Mouse (Mus musculus) midbrain, embryonic 15.5 days (tissue): ENCODE results near the gene D430041D05Rik. TPM values are rescaled to one million over a fixed set of nuclear protein-coding genes. Genes with fewer than 3 reads are reported as not detected.
A peak's percentile ranks its signal among the peaks of the same experiment; 100 is the strongest.

ENCODE experiments used
- ATAC-seq: fragments of 200-750 bp; cut with Nextera tagmentation; replicated peaks from 2 replicates; pipeline ENCODE4 v1.8.0; 2017; ENCODE audit warnings: moderate TSS enrichment
- H3K27ac ChIP-seq: fragments of 300-500 bp; sonication (generic); 2 replicates; pipeline ENCODE4 v1.5.1; 2015; ENCODE audit warnings: mild to moderate bottlenecking, inconsistent platforms
- H3K27me3 ChIP-seq: fragments of 300-500 bp; sonication (generic); replicated peaks from 2 replicates; pipeline ENCODE4 v1.6.1; 2015; ENCODE audit warnings: inconsistent platforms
- H3K36me3 ChIP-seq: fragments of 300-500 bp; sonication (generic); replicated peaks from 2 replicates; pipeline ENCODE4 v1.6.1; 2015; ENCODE audit warnings: inconsistent platforms
- H3K4me1 ChIP-seq: fragments of 300-500 bp; sonication (generic); 2 replicates; pipeline ENCODE4 v1.6.1; 2015; ENCODE audit warnings: inconsistent platforms
- H3K4me2 ChIP-seq: fragments of 300-500 bp; sonication (generic); 2 replicates; pipeline ENCODE4 v1.6.1; 2015; ENCODE audit warnings: inconsistent platforms, mild to moderate bottlenecking, moderate library complexity
- H3K4me3 ChIP-seq: fragments of 300-500 bp; sonication (generic); 2 replicates; pipeline ENCODE4 v1.5.1; 2015; ENCODE audit warnings: mild to moderate bottlenecking, inconsistent platforms
- H3K9ac ChIP-seq: fragments of 300-500 bp; sonication (generic); 2 replicates; pipeline ENCODE4 v1.6.1; 2015; ENCODE audit warnings: mild to moderate bottlenecking, inconsistent platforms
- H3K9me3 ChIP-seq: fragments of 300-500 bp; sonication (generic); 2 replicates; pipeline ENCODE4 v1.6.1; 2016; ENCODE audit warnings: inconsistent platforms
- WGBS: fragments of 180-500 bp; shearing (Covaris S2); methylation state at CpG from one replicate; pipeline ENCODE4 v1.1.7; 2015; ENCODE audit warnings: mixed read lengths; 5-methylcytosine and 5-hydroxymethylcytosine counted together
- polyA plus RNA-seq: library from polyadenylated mRNA; unstranded; fragments of >200 nt; fragmentation: Nextera tagmentation; extraction: Ambion mirVana; gene quantifications from 2 replicates; pipeline ENCODE4 v1.2.1, GENCODE M21; 2015

Gene D430041D05Rik
- polyA plus RNA-seq, 1 experiment from 2014 or later, result 11.4 TPM

- Histone ChIP-seq H3K27ac (no peak overlapping the region), H3K36me3 (no peaks in the 10 kb centered on the region), H3K27me3 (no peaks in the 10 kb centered on the region), H3K4me1 (peaks cover 11% of the 10 kb centered on the region), H3K4me3 (no peak overlapping the region), H3K9ac (no peak overlapping the region), H3K9me3 (no peaks in the 10 kb centered on the region), H3K4me2 (no peak overlapping the region)
- WGBS, result 72% methylated on average over 6 of the region's 6 CpGs
- ATAC-seq, result no peak
Measured at GRCm38 (mm10) chr2:104371606-104372130, 39.1 kb downstream of the D430041D05Rik start.

GRCm38 (mm10) chr2:104367836-104368298 lies 42.9 kb downstream of the D430041D05Rik start:
- Histone ChIP-seq H3K4me3 (no peak overlapping the region), H3K4me1 (peaks cover 11% of the 10 kb centered on the region), H3K27ac (peak overlapping the region; percentile 74), H3K36me3 (no peaks in the 10 kb centered on the region), H3K9ac (no peak overlapping the region), H3K4me2 (no peak overlapping the region), H3K9me3 (no peaks in the 10 kb centered on the region), H3K27me3 (no peaks in the 10 kb centered on the region)
- peak; percentile 90 for ATAC-seq
- WGBS, result 11% methylated on average over 6 of the region's 6 CpGs

- no peak overlapping the region for H3K9ac ChIP-seq
- no peaks in the 10 kb centered on the region for H3K36me3 ChIP-seq
- H3K27ac ChIP-seq, result peak overlapping the region; percentile 74
- WGBS, result 70% methylated on average over 2 of the region's 2 CpGs
- H3K9me3 ChIP-seq, result no peaks in the 10 kb centered on the region
- peak; percentile 13; the same call in 1 of the 2 replicates for ATAC-seq
- no peak overlapping the region for H3K4me3 ChIP-seq
- H3K4me2 ChIP-seq, result no peak overlapping the region
- H3K27me3 ChIP-seq, result no peaks in the 10 kb centered on the region
- peaks cover 11% of the 10 kb centered on the region for H3K4me1 ChIP-seq
Measured at GRCm38 (mm10) chr2:104367291-104367690, 43.5 kb downstream of the D430041D05Rik start.

- Histone ChIP-seq H3K4me3 (no peak overlapping the region), H3K4me1 (no peaks in the 10 kb centered on the region), H3K27ac (no peak overlapping the region), H3K9me3 (no peaks in the 10 kb centered on the region), H3K36me3 (no peaks in the 10 kb centered on the region), H3K27me3 (no peaks in the 10 kb centered on the region), H3K4me2 (no peak overlapping the region), H3K9ac (no peak overlapping the region)
- 80% methylated on average over 3 of the region's 3 CpGs for WGBS
- ATAC-seq, result no peak
Measured at GRCm38 (mm10) chr2:104359305-104359704, 51.5 kb downstream of the D430041D05Rik start.

GRCm38 (mm10) chr2:104358881-104359280 lies 51.9 kb downstream of the D430041D05Rik start:
- no peak overlapping the region for H3K27ac ChIP-seq
- H3K4me1 ChIP-seq, result 0 out of 2 replicates have a peak, but pooled peaks cover under 1% of the 10 kb centered on the region
- H3K9ac ChIP-seq, result no peak overlapping the region
- 0 out of 2 replicates have a peak, but pooled peaks have one; percentile 28 for ATAC-seq
- H3K9me3 ChIP-seq, result no peaks in the 10 kb centered on the region
- H3K36me3 ChIP-seq, result no peaks in the 10 kb centered on the region
- WGBS, result 94% methylated on average over 1 of the region's 1 CpGs
- H3K4me2 ChIP-seq, result no peak overlapping the region
- H3K27me3 ChIP-seq, result no peaks in the 10 kb centered on the region
- no peak overlapping the region for H3K4me3 ChIP-seq

GRCm38 (mm10) chr2:104356531-104356930 lies 54.3 kb downstream of the D430041D05Rik start:
- Histone ChIP-seq H3K36me3 (no peaks in the 10 kb centered on the region), H3K4me1 (0 out of 2 replicates have a peak, but pooled peaks cover 3% of the 10 kb centered on the region), H3K27ac (no peak overlapping the region), H3K9ac (no peak overlapping the region), H3K9me3 (no peaks in the 10 kb centered on the region), H3K27me3 (no peaks in the 10 kb centered on the region), H3K4me3 (no peak overlapping the region), H3K4me2 (no peak overlapping the region)
- WGBS, result 76% methylated on average over 4 of the region's 4 CpGs
- no peak for ATAC-seq

GRCm38 (mm10) chr2:104354117-104354516 lies 56.7 kb downstream of the D430041D05Rik start:
- H3K27ac ChIP-seq, result no peak overlapping the region
- H3K9me3 ChIP-seq, result no peaks in the 10 kb centered on the region
- H3K4me1 ChIP-seq, result 0 out of 2 replicates have a peak, but pooled peaks cover 3% of the 10 kb centered on the region
- H3K4me2 ChIP-seq, result no peak overlapping the region
- H3K27me3 ChIP-seq, result no peaks in the 10 kb centered on the region
- no peak overlapping the region for H3K9ac ChIP-seq
- H3K36me3 ChIP-seq, result no peaks in the 10 kb centered on the region
- no peak overlapping the region for H3K4me3 ChIP-seq
- no peak for ATAC-seq

GRCm38 (mm10) chr2:104352204-104352493 lies 58.7 kb downstream of the D430041D05Rik start:
- no peak overlapping the region for H3K9ac ChIP-seq
- WGBS, result 75% methylated on average over 1 of the region's 1 CpGs
- H3K4me3 ChIP-seq, result no peak overlapping the region
- no peak overlapping the region for H3K27ac ChIP-seq
- no peaks in the 10 kb centered on the region for H3K36me3 ChIP-seq
- H3K27me3 ChIP-seq, result no peaks in the 10 kb centered on the region
- H3K4me2 ChIP-seq, result no peak overlapping the region
- H3K4me1 ChIP-seq, result 0 out of 2 replicates have a peak, but pooled peaks cover 3% of the 10 kb centered on the region
- no peaks in the 10 kb centered on the region for H3K9me3 ChIP-seq
- ATAC-seq, result no peak

GRCm38 (mm10) chr2:104351415-104352203 lies 59.2 kb downstream of the D430041D05Rik start:
- no peaks in the 10 kb centered on the region for H3K36me3 ChIP-seq
- no peak overlapping the region for H3K4me2 ChIP-seq
- H3K9me3 ChIP-seq, result no peaks in the 10 kb centered on the region
- 71% methylated on average over 13 of the region's 13 CpGs for WGBS
- no peak overlapping the region for H3K9ac ChIP-seq
- no peak overlapping the region for H3K4me3 ChIP-seq
- ATAC-seq, result no peak
- no peaks in the 10 kb centered on the region for H3K27me3 ChIP-seq
- H3K4me1 ChIP-seq, result 0 out of 2 replicates have a peak, but pooled peaks cover 3% of the 10 kb centered on the region
- H3K27ac ChIP-seq, result no peak overlapping the region

GRCm38 (mm10) chr2:104337619-104338018 lies 73.2 kb downstream of the D430041D05Rik start:
- Histone ChIP-seq H3K36me3 (no peaks in the 10 kb centered on the region), H3K27me3 (no peaks in the 10 kb centered on the region), H3K27ac (no peak overlapping the region), H3K4me2 (no peak overlapping the region), H3K9ac (no peak overlapping the region), H3K4me3 (no peak overlapping the region), H3K4me1 (peaks cover 4% of the 10 kb centered on the region; the same call in 1 of the 2 replicates), H3K9me3 (no peaks in the 10 kb centered on the region)
- no peak for ATAC-seq

GRCm38 (mm10) chr2:104335824-104336223 lies 75.0 kb downstream of the D430041D05Rik start:
- Histone ChIP-seq H3K9ac (no peak overlapping the region), H3K27ac (no peak overlapping the region), H3K36me3 (no peaks in the 10 kb centered on the region), H3K27me3 (no peaks in the 10 kb centered on the region), H3K9me3 (no peaks in the 10 kb centered on the region), H3K4me2 (no peak overlapping the region), H3K4me3 (no peak overlapping the region), H3K4me1 (peaks cover 4% of the 10 kb centered on the region; the same call in 1 of the 2 replicates)
- 50% methylated on average over 6 of the region's 6 CpGs for WGBS
- ATAC-seq, result no peak

GRCm38 (mm10) chr2:104333952-104334351 lies 76.9 kb downstream of the D430041D05Rik start:
- Histone ChIP-seq H3K9ac (no peak overlapping the region), H3K36me3 (no peaks in the 10 kb centered on the region), H3K4me3 (no peak overlapping the region), H3K27me3 (no peaks in the 10 kb centered on the region), H3K4me1 (peaks cover 4% of the 10 kb centered on the region; the same call in 1 of the 2 replicates), H3K9me3 (no peaks in the 10 kb centered on the region), H3K4me2 (no peak overlapping the region), H3K27ac (no peak overlapping the region)
- ATAC-seq, result peak; percentile 43
- 69% methylated on average over 5 of the region's 5 CpGs for WGBS

GRCm38 (mm10) chr2:104332707-104333106 lies 78.1 kb downstream of the D430041D05Rik start:
- H3K9me3 ChIP-seq, result no peaks in the 10 kb centered on the region
- no peak for ATAC-seq
- 80% methylated on average over 4 of the region's 4 CpGs for WGBS
- peaks cover 4% of the 10 kb centered on the region; the same call in 1 of the 2 replicates for H3K4me1 ChIP-seq
- H3K4me3 ChIP-seq, result no peak overlapping the region
- H3K36me3 ChIP-seq, result no peaks in the 10 kb centered on the region
- no peaks in the 10 kb centered on the region for H3K27me3 ChIP-seq
- H3K9ac ChIP-seq, result no peak overlapping the region
- no peak overlapping the region for H3K27ac ChIP-seq
- no peak overlapping the region for H3K4me2 ChIP-seq
